Mouse (Mus musculus) myocyte (in vitro differentiated cells): Measurements from ENCODE around the gene RPS10-NUDT3.

ENCODE experiments used
- CEBPB ChIP-seq: IDR thresholded peaks from 2 replicates; pipeline ENCODE4 v1.6.1; 2011; ENCODE audit warnings: mild to moderate bottlenecking, moderate library complexity; ENCODE audit not compliant: poor library complexity, insufficient read depth, severe bottlenecking
- MAX ChIP-seq: IDR thresholded peaks from one replicate; pipeline ENCODE4 v1.6.1; 2011; ENCODE audit warnings: low read depth, mild to moderate bottlenecking, control low read depth
- MYOG ChIP-seq, 3 experiments: IDR thresholded peaks; one replicate each; pipeline ENCODE4 v1.6.1; 2011; ENCODE audit warnings: control low read depth in 2 of 3, low read depth in 2 of 3, mild to moderate bottlenecking in 2 of 3; ENCODE audit not compliant: insufficient read length in 2 of 3, control insufficient read depth in 1 of 3, insufficient read depth in 1 of 3
- POLR2A ChIP-seq: IDR thresholded peaks from one replicate; pipeline ENCODE4 v1.6.1; 2011; ENCODE audit warnings: low read depth, mild to moderate bottlenecking, control low read depth, moderate library complexity; ENCODE audit not compliant: insufficient read length
- USF1 ChIP-seq: IDR thresholded peaks from one replicate; pipeline ENCODE4 v1.6.1; 2011; ENCODE audit warnings: low read depth, mild to moderate bottlenecking, control low read depth, moderate library complexity

DNA sequence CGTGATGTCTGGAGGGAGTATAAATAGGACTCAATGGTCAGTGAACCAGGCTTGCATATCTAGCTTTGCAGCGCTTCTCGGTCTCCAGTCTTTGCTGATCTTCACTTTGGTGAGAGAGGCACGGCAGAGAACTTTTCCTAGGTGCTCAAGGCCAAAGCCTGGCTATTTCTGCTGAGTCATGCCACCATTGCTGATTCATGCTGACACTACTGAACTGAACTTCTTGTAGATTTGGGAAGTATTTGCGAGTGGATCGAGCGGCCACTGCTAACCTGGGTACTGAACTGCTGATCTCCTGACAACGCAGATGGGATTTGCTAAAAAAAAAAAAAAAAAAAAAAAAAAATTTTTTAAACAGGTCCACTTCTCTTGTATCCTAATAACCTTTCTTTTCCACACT, 102.9 kb downstream of the RPS10-NUDT3 start:
- no peak for TF ChIP-seq POLR2A
- no peak for TF ChIP-seq MYOG (IDR thresholded peaks at IDR 0.05; ENCODE audit: control insufficient read depth in 1 of 3, insufficient read depth in 1 of 3, insufficient read length in 2 of 3, low read depth in 2 of 3)
- no peak for TF ChIP-seq USF1
- TF ChIP-seq MAX, result no peak
- TF ChIP-seq CEBPB, result no peak
